Mouse (Mus musculus): Measurements from ENCODE around the gene Gusb. TPM values are rescaled to one million over a fixed set of nuclear protein-coding genes. Genes with fewer than 3 reads are reported as not detected.

Gusb gene
- polyA plus RNA-seq, 1 experiment from 2014 or later: 66.0 TPM

- ATAC-seq (ENCODE audit: insufficient read depth, low FRiP score): no peak
- Histone ChIP-seq H3K9ac (ENCODE audit: low read length) (no peak overlapping the region), H3K4me2 (ENCODE audit: low read depth, low read length) (no peak overlapping the region), H3K27me3 (ENCODE audit: control insufficient read depth, insufficient read depth, low read length) (no peaks in the 10 kb centered on the region), H3K4me3 (replicated peaks; ENCODE audit: low read length) (no peak overlapping the region), H3K36me3 (ENCODE audit: control insufficient read depth, insufficient read depth, low read length) (0 out of 2 replicates have a peak, but pooled peaks cover 12% of the 10 kb centered on the region), H3K9me3 (replicated peaks; ENCODE audit: control insufficient read depth, low read length) (peaks cover 9% of the 10 kb centered on the region), H3K27ac (ENCODE audit: low read length) (no peak overlapping the region), H3K4me1 (ENCODE audit: control insufficient read depth, insufficient read depth, low read length) (no peaks in the 10 kb centered on the region)
- 98% methylated on average over 3 of the region's 3 CpGs for WGBS
Measured at GRCm38 (mm10) chr5:130015104-130015503, 12.3 kb upstream of the Gusb start.

DNA sequence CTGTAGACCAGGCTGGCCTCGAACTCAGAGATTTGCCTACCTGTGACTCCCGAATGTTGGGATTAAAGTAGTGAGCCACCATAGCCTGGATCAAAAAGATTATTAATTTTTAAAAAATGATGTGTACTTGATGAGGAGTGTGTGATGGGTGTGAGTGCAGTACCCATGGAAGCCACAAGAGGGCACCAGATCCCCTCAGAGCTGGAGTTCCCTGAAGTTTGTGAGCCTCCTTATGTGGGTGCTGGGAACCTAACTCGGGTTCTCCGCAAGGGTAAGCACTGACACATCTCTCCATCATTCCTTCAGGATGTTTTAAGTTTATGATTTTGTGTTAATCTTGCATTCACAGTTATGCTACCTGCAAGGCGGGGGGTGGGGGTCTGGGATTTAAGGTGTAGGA lies 8.1 kb upstream of the Gusb start:
- no peak overlapping the region for H3K27ac ChIP-seq (ENCODE audit: low read length)
- no peaks in the 10 kb centered on the region for H3K4me1 ChIP-seq (ENCODE audit: control insufficient read depth, insufficient read depth, low read length)
- no peak overlapping the region for H3K4me2 ChIP-seq (ENCODE audit: low read depth, low read length)
- no peaks in the 10 kb centered on the region for H3K27me3 ChIP-seq (ENCODE audit: control insufficient read depth, insufficient read depth, low read length)
- no peak overlapping the region for H3K9ac ChIP-seq (ENCODE audit: low read length)
- no peak overlapping the region for H3K4me3 ChIP-seq (replicated peaks; ENCODE audit: low read length)
- H3K36me3 ChIP-seq (ENCODE audit: control insufficient read depth, insufficient read depth, low read length): 0 out of 2 replicates have a peak, but pooled peaks cover 12% of the 10 kb centered on the region
- 95% methylated on average over 5 of the region's 5 CpGs for WGBS
- ATAC-seq (ENCODE audit: insufficient read depth, low FRiP score): no peak
- H3K9me3 ChIP-seq (replicated peaks; ENCODE audit: control insufficient read depth, low read length): peaks cover 9% of the 10 kb centered on the region

- H3K4me2 ChIP-seq (ENCODE audit: low read depth, low read length): no peak overlapping the region
- no peaks in the 10 kb centered on the region for H3K4me1 ChIP-seq (ENCODE audit: control insufficient read depth, insufficient read depth, low read length)
- 0 out of 2 replicates have a peak, but pooled peaks cover 12% of the 10 kb centered on the region for H3K36me3 ChIP-seq (ENCODE audit: control insufficient read depth, insufficient read depth, low read length)
- no peak overlapping the region for H3K27ac ChIP-seq (ENCODE audit: low read length)
- no peak overlapping the region for H3K4me3 ChIP-seq (replicated peaks; ENCODE audit: low read length)
- peaks cover 10% of the 10 kb centered on the region for H3K9me3 ChIP-seq (replicated peaks; ENCODE audit: control insufficient read depth, low read length)
- 91% methylated on average over 4 of the region's 4 CpGs for WGBS
- no peaks in the 10 kb centered on the region for H3K27me3 ChIP-seq (ENCODE audit: control insufficient read depth, insufficient read depth, low read length)
- H3K9ac ChIP-seq (ENCODE audit: low read length): no peak overlapping the region
- ATAC-seq (ENCODE audit: insufficient read depth, low FRiP score): no peak
Measured at GRCm38 (mm10) chr5:130009784-130010183, 6.9 kb upstream of the Gusb start.

DNA sequence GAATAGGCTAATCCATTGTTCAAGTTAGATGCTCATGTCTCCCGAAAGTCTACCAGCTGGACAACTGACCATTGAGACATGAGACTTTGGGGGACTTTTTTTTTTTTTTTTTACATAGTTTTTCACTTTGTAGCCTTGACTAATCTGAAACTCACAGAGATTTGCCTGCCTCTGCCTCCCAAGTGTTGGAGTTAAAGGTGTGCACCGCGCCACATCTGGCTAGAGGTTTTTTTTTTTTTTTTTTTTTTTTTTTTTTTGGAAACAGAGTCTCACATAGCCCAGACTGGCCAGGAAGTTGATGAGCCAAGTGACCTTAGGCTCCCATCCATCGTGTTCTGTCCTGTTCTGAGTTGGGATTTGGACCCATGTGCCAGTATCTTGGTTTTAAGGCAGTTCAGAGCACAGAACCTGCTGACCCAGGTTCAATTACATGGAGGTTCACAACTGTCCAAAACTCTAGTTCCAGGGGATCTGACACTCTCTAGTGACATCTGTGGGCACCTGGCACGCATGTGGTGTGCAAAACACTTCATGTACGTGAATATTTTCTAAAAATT lies 5.3 kb upstream of the Gusb start:
- WGBS: 79% methylated on average over 6 of the region's 6 CpGs
- Histone ChIP-seq H3K27ac (ENCODE audit: low read length) (no peak overlapping the region), H3K36me3 (ENCODE audit: control insufficient read depth, insufficient read depth, low read length) (0 out of 2 replicates have a peak, but pooled peaks cover 12% of the 10 kb centered on the region), H3K27me3 (ENCODE audit: control insufficient read depth, insufficient read depth, low read length) (no peaks in the 10 kb centered on the region), H3K4me2 (ENCODE audit: low read depth, low read length) (no peak overlapping the region), H3K4me1 (ENCODE audit: control insufficient read depth, insufficient read depth, low read length) (peaks cover 3% of the 10 kb centered on the region), H3K4me3 (replicated peaks; ENCODE audit: low read length) (no peak overlapping the region), H3K9me3 (replicated peaks; ENCODE audit: control insufficient read depth, low read length) (peaks cover 17% of the 10 kb centered on the region), H3K9ac (ENCODE audit: low read length) (no peak overlapping the region)
- ATAC-seq (ENCODE audit: insufficient read depth, low FRiP score): no peak

DNA sequence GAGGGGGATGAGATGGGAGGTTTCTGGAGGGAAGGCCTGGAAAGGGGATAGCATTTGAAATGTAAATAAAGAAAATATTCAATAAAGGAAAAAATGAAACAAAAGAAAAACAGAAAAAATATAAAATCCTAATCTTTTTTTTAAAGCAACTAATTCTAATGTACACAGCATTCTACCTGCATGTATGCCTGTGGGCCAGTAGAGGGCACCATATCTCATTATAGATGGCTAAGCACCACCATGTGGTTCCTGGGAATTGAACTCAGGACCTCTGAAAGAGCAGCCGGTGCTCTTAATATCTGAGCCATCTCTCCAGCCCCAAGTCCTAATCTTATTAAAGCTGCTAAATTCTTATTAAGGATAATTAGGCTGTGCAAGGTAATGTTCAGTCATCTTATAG lies 4.5 kb upstream of the Gusb start:
- H3K27ac ChIP-seq (ENCODE audit: low read length): no peak overlapping the region
- 83% methylated on average over 1 of the region's 1 CpGs for WGBS
- 0 out of 2 replicates have a peak, but pooled peaks cover 9% of the 10 kb centered on the region for H3K36me3 ChIP-seq (ENCODE audit: control insufficient read depth, insufficient read depth, low read length)
- no peak overlapping the region for H3K4me3 ChIP-seq (replicated peaks; ENCODE audit: low read length)
- H3K4me2 ChIP-seq (ENCODE audit: low read depth, low read length): no peak overlapping the region
- no peak overlapping the region for H3K9ac ChIP-seq (ENCODE audit: low read length)
- no peak for ATAC-seq (ENCODE audit: insufficient read depth, low FRiP score)
- peaks cover 17% of the 10 kb centered on the region for H3K9me3 ChIP-seq (replicated peaks; ENCODE audit: control insufficient read depth, low read length)
- no peaks in the 10 kb centered on the region for H3K27me3 ChIP-seq (ENCODE audit: control insufficient read depth, insufficient read depth, low read length)
- peaks cover 6% of the 10 kb centered on the region for H3K4me1 ChIP-seq (ENCODE audit: control insufficient read depth, insufficient read depth, low read length)

DNA sequence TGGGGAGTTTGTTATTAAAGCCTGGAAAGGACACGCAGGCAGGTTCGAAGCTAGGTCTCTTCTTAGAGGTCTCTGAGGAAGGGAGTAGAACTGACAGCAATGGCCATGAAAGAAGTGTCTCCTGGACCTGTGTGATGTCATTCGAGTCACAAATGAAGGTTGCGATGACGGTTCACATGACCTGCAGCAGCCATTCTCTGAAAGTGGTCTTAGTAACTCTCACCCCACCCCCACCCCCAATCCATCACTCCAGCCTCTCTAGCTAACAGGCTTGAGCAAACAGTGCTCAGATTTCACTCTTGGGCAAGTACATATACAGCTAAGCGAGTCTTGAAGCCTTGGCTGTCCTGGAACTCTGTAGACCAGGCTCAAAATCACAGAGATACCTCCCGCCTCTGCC lies 380 bp upstream of the Gusb start:
- ATAC-seq (ENCODE audit: insufficient read depth, low FRiP score): no peak
- peaks cover 15% of the 10 kb centered on the region for H3K4me1 ChIP-seq (ENCODE audit: control insufficient read depth, insufficient read depth, low read length)
- H3K27me3 ChIP-seq (ENCODE audit: control insufficient read depth, insufficient read depth, low read length): no peaks in the 10 kb centered on the region
- peak overlapping the region; percentile 75 for H3K9ac ChIP-seq (ENCODE audit: low read length)
- H3K27ac ChIP-seq (ENCODE audit: low read length): peak overlapping the region; percentile 85
- 0 out of 2 replicates have a peak, but pooled peaks cover 12% of the 10 kb centered on the region for H3K9me3 ChIP-seq (replicated peaks; ENCODE audit: control insufficient read depth, low read length)
- H3K4me2 ChIP-seq (ENCODE audit: low read depth, low read length): peak overlapping the region; percentile 56
- WGBS: 26% methylated on average over 7 of the region's 7 CpGs
- no peaks in the 10 kb centered on the region for H3K36me3 ChIP-seq (ENCODE audit: control insufficient read depth, insufficient read depth, low read length)
- H3K4me3 ChIP-seq (replicated peaks; ENCODE audit: low read length): peak overlapping the region; percentile 63

GRCm38 (mm10) chr5:130001356-130001987 lies 1.4 kb downstream of the Gusb start:
- ATAC-seq (ENCODE audit: insufficient read depth, low FRiP score): no peak
- Histone ChIP-seq H3K9ac (ENCODE audit: low read length) (peak overlapping the region; percentile 75), H3K27me3 (ENCODE audit: control insufficient read depth, insufficient read depth, low read length) (no peaks in the 10 kb centered on the region), H3K4me1 (ENCODE audit: control insufficient read depth, insufficient read depth, low read length) (peaks cover 15% of the 10 kb centered on the region), H3K27ac (ENCODE audit: low read length) (peak overlapping the region; percentile 23), H3K4me3 (replicated peaks; ENCODE audit: low read length) (peak overlapping the region; percentile 63), H3K9me3 (replicated peaks; ENCODE audit: control insufficient read depth, low read length) (0 out of 2 replicates have a peak, but pooled peaks cover 12% of the 10 kb centered on the region), H3K4me2 (ENCODE audit: low read depth, low read length) (peak overlapping the region; percentile 56), H3K36me3 (ENCODE audit: control insufficient read depth, insufficient read depth, low read length) (no peaks in the 10 kb centered on the region)
- WGBS: 50% methylated on average over 5 of the region's 5 CpGs

DNA sequence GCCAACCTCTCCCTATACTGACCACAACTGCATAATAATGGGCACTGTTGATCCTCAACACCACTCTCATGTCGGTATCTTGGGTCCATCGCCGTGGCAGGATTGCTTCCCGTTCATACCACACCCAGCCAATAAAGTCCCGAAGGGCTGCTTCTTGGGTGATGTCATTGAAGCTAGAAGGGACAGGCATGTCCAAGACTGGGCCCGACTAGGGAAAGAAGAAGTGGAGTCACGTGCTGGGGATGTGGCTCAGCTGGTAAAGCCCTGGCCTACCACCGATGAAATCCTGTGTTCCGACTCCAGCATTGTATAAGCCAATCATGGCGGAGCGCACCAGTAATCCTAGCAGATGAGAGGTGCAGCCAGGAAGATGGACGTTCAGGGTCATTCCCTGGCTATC lies 2.1 kb downstream of the Gusb start:
- Histone ChIP-seq H3K4me3 (replicated peaks; ENCODE audit: low read length) (no peak overlapping the region), H3K9me3 (replicated peaks; ENCODE audit: control insufficient read depth, low read length) (0 out of 2 replicates have a peak, but pooled peaks cover 12% of the 10 kb centered on the region), H3K27me3 (ENCODE audit: control insufficient read depth, insufficient read depth, low read length) (no peaks in the 10 kb centered on the region), H3K9ac (ENCODE audit: low read length) (no peak overlapping the region), H3K4me2 (ENCODE audit: low read depth, low read length) (0 out of 2 replicates have a peak overlapping the region, but pooled peaks have one; percentile 56), H3K36me3 (ENCODE audit: control insufficient read depth, insufficient read depth, low read length) (no peaks in the 10 kb centered on the region), H3K4me1 (ENCODE audit: control insufficient read depth, insufficient read depth, low read length) (peaks cover 15% of the 10 kb centered on the region), H3K27ac (ENCODE audit: low read length) (peak overlapping the region; percentile 23; the same call in 1 of the 2 replicates)
- 80% methylated on average over 12 of the region's 12 CpGs for WGBS
- ATAC-seq (ENCODE audit: insufficient read depth, low FRiP score): no peak

DNA sequence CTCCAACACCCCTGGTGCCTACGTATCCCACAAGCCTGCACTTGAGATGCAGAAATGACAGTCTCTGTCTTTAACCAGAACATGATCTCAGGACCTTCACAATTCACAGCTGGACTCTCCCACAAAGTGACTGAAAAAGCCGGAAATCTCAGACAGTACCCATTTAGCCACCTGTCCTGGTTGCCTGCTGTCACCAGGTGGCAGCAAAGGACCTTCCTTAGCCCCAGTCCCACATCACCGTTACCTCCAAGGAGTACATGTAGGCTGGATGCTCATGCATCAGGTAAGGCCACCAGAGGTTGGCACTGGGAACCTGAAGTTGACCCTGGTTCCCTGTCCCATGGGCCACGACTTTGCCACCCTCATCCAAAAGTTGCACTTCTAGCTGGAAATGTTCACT lies 3.8 kb downstream of the Gusb start:
- ATAC-seq (ENCODE audit: insufficient read depth, low FRiP score): no peak

More for the DNA sequence above, 3.8 kb downstream of the Gusb start:
- Histone ChIP-seq H3K4me3 (replicated peaks; ENCODE audit: low read length) (no peak overlapping the region), H3K4me1 (ENCODE audit: control insufficient read depth, insufficient read depth, low read length) (peaks cover 15% of the 10 kb centered on the region), H3K27me3 (ENCODE audit: control insufficient read depth, insufficient read depth, low read length) (no peaks in the 10 kb centered on the region), H3K9me3 (replicated peaks; ENCODE audit: control insufficient read depth, low read length) (no peaks in the 10 kb centered on the region), H3K27ac (ENCODE audit: low read length) (no peak overlapping the region), H3K36me3 (ENCODE audit: control insufficient read depth, insufficient read depth, low read length) (no peaks in the 10 kb centered on the region), H3K4me2 (ENCODE audit: low read depth, low read length) (no peak overlapping the region), H3K9ac (ENCODE audit: low read length) (no peak overlapping the region)
- 25% methylated on average over 4 of the region's 4 CpGs for WGBS

All from stomach, embryonic 16.5 days (tissue).